Mouse (Mus musculus) heart, postnatal 0 days (tissue): ENCODE results near the gene Cntnap5a. TPM values are rescaled to one million over a fixed set of nuclear protein-coding genes. Genes with fewer than 3 reads are reported as not detected.

Experiments used
- ATAC-seq: fragments of 200-750 bp; cut with Nextera tagmentation; 2 replicates; pipeline ENCODE4 v1.8.0; 2017; ENCODE audit warnings: low read depth, moderate number of reproducible peaks, moderate library complexity; ENCODE audit not compliant: insufficient read depth
- DNase-seq: peaks from one replicate; pipeline ENCODE4 v3.0.0-alpha.2; 2016; ENCODE audit warnings: low spot score
- H3K27ac ChIP-seq: fragments of 300-500 bp; sonication (generic); 2 replicates; pipeline ENCODE4 v1.5.1; 2014; ENCODE audit warnings: low read depth, mild to moderate bottlenecking
- H3K27me3 ChIP-seq: fragments of 300-500 bp; sonication (generic); 2 replicates; pipeline ENCODE4 v1.6.1; 2014; ENCODE audit warnings: low read length, mixed read lengths; ENCODE audit not compliant: control insufficient read depth, insufficient read depth
- H3K36me3 ChIP-seq: fragments of 300-500 bp; sonication (generic); replicated peaks from 2 replicates; pipeline ENCODE4 v1.6.1; 2014; ENCODE audit warnings: low read length, mixed read lengths; ENCODE audit not compliant: control insufficient read depth, insufficient read depth
- H3K4me1 ChIP-seq: fragments of 300-500 bp; sonication (generic); 2 replicates; pipeline ENCODE4 v1.6.1; 2014; ENCODE audit warnings: antibody characterized with exemption; ENCODE audit not compliant: control insufficient read depth, insufficient read depth
- H3K4me2 ChIP-seq: fragments of 300-500 bp; sonication (generic); 2 replicates; pipeline ENCODE4 v1.6.1; 2014; ENCODE audit warnings: low read depth, mild to moderate bottlenecking, low read length, moderate library complexity
- H3K4me3 ChIP-seq: fragments of 300-500 bp; sonication (generic); 2 replicates; pipeline ENCODE4 v1.5.1; 2014; ENCODE audit warnings: low read depth, low read length
- H3K9ac ChIP-seq: fragments of 300-500 bp; sonication (generic); replicated peaks from 2 replicates; pipeline ENCODE4 v1.6.1; 2014; ENCODE audit warnings: low read depth, low read length, mixed read lengths
- H3K9me3 ChIP-seq: fragments of 300-500 bp; sonication (generic); replicated peaks from 2 replicates; pipeline ENCODE4 v1.6.1; 2016; ENCODE audit warnings: low read length; ENCODE audit not compliant: control insufficient read depth
- CTCF ChIP-seq: IDR thresholded peaks from 2 replicates; pipeline ENCODE4 v1.5.1; 2016; ENCODE audit warnings: antibody characterized with exemption, control low read depth, low read depth
- EP300 ChIP-seq: IDR thresholded peaks from 2 replicates; pipeline ENCODE4 v1.6.1; 2016; ENCODE audit warnings: antibody characterized with exemption, low read depth
- WGBS: fragments of 180-500 bp; shearing (Covaris S2); extraction: QIAGEN DNeasy Blood & Tissue Kit; methylation state at CpG from one replicate; pipeline ENCODE4 v1.1.7; 2014; 5-methylcytosine and 5-hydroxymethylcytosine counted together
- polyA plus RNA-seq: library from polyadenylated mRNA; unstranded; fragments of >200 nt; fragmentation: Nextera tagmentation; extraction: Ambion mirVana; gene quantifications from 2 replicates; pipeline ENCODE4 v1.2.1, GENCODE M21; 2015
- total RNA-seq: library from RNA; depleted of rRNA; stranded (reverse); fragments of >200 nt; gene quantifications from 2 replicates; pipeline ENCODE4 v1.2.3, GENCODE M21; 2014; ENCODE audit warnings: low replicate concordance

Cntnap5a gene
- total and polyA plus RNA-seq, 2 experiments from 2014 or later = not detected

DNA sequence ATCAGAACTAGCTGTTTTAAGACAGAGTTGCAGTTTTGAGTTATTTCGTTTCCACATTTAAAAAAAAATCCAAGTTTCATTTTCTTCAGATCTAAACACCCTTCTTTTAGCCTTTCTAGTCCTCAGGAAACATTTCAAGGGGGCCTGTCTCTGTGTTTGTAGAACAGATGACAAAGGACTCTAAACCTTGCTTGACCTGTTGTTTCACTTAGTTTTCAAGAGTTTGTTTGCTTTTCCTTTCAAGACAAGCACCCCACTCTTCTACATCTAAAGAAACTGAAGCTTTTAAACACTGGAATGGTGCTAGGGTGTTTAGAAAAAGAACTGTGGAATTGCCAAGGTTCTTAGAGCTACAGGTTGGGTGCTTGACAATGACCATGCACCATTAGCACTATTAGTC lies 233.8 kb downstream of the Cntnap5a start:
- ATAC-seq (no peak), DNase-seq (no peak)
- H3K4me1 ChIP-seq = no peaks in the 10 kb centered on the region
- no peaks in the 10 kb centered on the region for H3K27me3 ChIP-seq
- TF ChIP-seq CTCF (no peak), EP300 (no peak)
- no peaks in the 10 kb centered on the region for H3K36me3 ChIP-seq
- no peak overlapping the region for H3K27ac ChIP-seq
- no peak overlapping the region for H3K4me3 ChIP-seq
- no peak overlapping the region for H3K4me2 ChIP-seq
- no peak overlapping the region for H3K9ac ChIP-seq
- WGBS = 61% methylated on average over 1 of the region's 1 CpGs
- H3K9me3 ChIP-seq = 0 out of 2 replicates have a peak, but pooled peaks cover 4% of the 10 kb centered on the region

GRCm38 (mm10) chr1:115925953-115926665 lies 241.6 kb downstream of the Cntnap5a start:
- 83% methylated on average over 1 of the region's 1 CpGs for WGBS
- Histone ChIP-seq H3K36me3 (no peaks in the 10 kb centered on the region), H3K9me3 (no peaks in the 10 kb centered on the region), H3K27ac (no peak overlapping the region), H3K4me2 (no peak overlapping the region), H3K4me3 (no peak overlapping the region), H3K4me1 (no peaks in the 10 kb centered on the region), H3K9ac (no peak overlapping the region), H3K27me3 (no peaks in the 10 kb centered on the region)
- DNase-seq = no peak
- ATAC-seq = no peak
- TF ChIP-seq EP300 (no peak), CTCF (no peak)

GRCm38 (mm10) chr1:115932045-115932444 lies 247.5 kb downstream of the Cntnap5a start:
- ATAC-seq = no peak
- Histone ChIP-seq H3K9ac (no peak overlapping the region), H3K4me3 (no peak overlapping the region), H3K27me3 (no peaks in the 10 kb centered on the region), H3K4me2 (no peak overlapping the region), H3K36me3 (no peaks in the 10 kb centered on the region), H3K27ac (no peak overlapping the region), H3K4me1 (no peaks in the 10 kb centered on the region), H3K9me3 (no peaks in the 10 kb centered on the region)
- no peak for TF ChIP-seq EP300
- TF ChIP-seq CTCF = no peak
- DNase-seq = no peak
- WGBS = 48% methylated on average over 1 of the region's 1 CpGs

- Histone ChIP-seq H3K4me1 (no peaks in the 10 kb centered on the region), H3K4me3 (no peak overlapping the region), H3K9ac (no peak overlapping the region), H3K27ac (no peak overlapping the region), H3K27me3 (no peaks in the 10 kb centered on the region), H3K36me3 (no peaks in the 10 kb centered on the region), H3K4me2 (no peak overlapping the region), H3K9me3 (no peaks in the 10 kb centered on the region)
- WGBS = 76% methylated on average over 3 of the region's 3 CpGs
- ATAC-seq (no peak), DNase-seq (no peak)
- TF ChIP-seq CTCF (no peak), EP300 (no peak)
Measured at GRCm38 (mm10) chr1:115945892-115946291, 261.3 kb downstream of the Cntnap5a start.

GRCm38 (mm10) chr1:115956528-115956927 lies 272.0 kb downstream of the Cntnap5a start:
- Histone ChIP-seq H3K27me3 (no peaks in the 10 kb centered on the region), H3K9ac (no peak overlapping the region), H3K4me3 (no peak overlapping the region), H3K27ac (no peak overlapping the region), H3K9me3 (no peaks in the 10 kb centered on the region), H3K4me2 (no peak overlapping the region), H3K36me3 (no peaks in the 10 kb centered on the region), H3K4me1 (no peaks in the 10 kb centered on the region)
- ATAC-seq (no peak), DNase-seq (no peak)
- no peak for TF ChIP-seq EP300
- no peak for TF ChIP-seq CTCF
- WGBS = 82% methylated on average over 2 of the region's 2 CpGs
